Mouse (Mus musculus) midbrain, embryonic 12.5 days (tissue): ENCODE results near the gene Krtap5-3. TPM values are rescaled to one million over a fixed set of nuclear protein-coding genes. Genes with fewer than 3 reads are reported as not detected.
"Not testable (repeated sequence)": the region's sequence is repeated elsewhere in the genome, so short reads cannot be mapped to it uniquely, and the experiment has no call there.

Source experiments
- ATAC-seq: fragments of 200-750 bp; cut with Nextera tagmentation; 2 replicates; pipeline ENCODE4 v1.8.0; 2017; ENCODE audit warnings: low read depth, moderate TSS enrichment, moderate library complexity; ENCODE audit not compliant: low FRiP score
- H3K27ac ChIP-seq: fragments of 300-500 bp; sonication (generic); replicated peaks from 2 replicates; pipeline ENCODE4 v1.5.1; 2016; ENCODE audit warnings: mild to moderate bottlenecking
- H3K27me3 ChIP-seq: fragments of 300-500 bp; sonication (generic); 2 replicates; pipeline ENCODE4 v1.6.1; 2016; ENCODE audit warnings: mild to moderate bottlenecking
- H3K36me3 ChIP-seq: fragments of 300-500 bp; sonication (generic); 2 replicates; pipeline ENCODE4 v1.6.1; 2016
- H3K4me1 ChIP-seq: fragments of 300-500 bp; sonication (generic); 2 replicates; pipeline ENCODE4 v1.6.1; 2016
- H3K4me2 ChIP-seq: fragments of 300-500 bp; sonication (generic); replicated peaks from 2 replicates; pipeline ENCODE4 v1.6.1; 2016; ENCODE audit warnings: mild to moderate bottlenecking, moderate library complexity
- H3K4me3 ChIP-seq: fragments of 300-500 bp; sonication (generic); 2 replicates; pipeline ENCODE4 v1.5.1; 2016; ENCODE audit warnings: mild to moderate bottlenecking
- H3K9ac ChIP-seq: fragments of 300-500 bp; sonication (generic); replicated peaks from 2 replicates; pipeline ENCODE4 v1.6.1; 2016; ENCODE audit warnings: mild to moderate bottlenecking, moderate library complexity
- H3K9me3 ChIP-seq: fragments of 300-500 bp; sonication (generic); 2 replicates; pipeline ENCODE4 v1.6.1; 2016; ENCODE audit warnings: mild to moderate bottlenecking
- WGBS: fragments of 180-500 bp; shearing (Covaris S2); methylation state at CpG from one replicate; pipeline ENCODE4 v1.1.7; 2016; 5-methylcytosine and 5-hydroxymethylcytosine counted together
- polyA plus RNA-seq: library from polyadenylated mRNA; unstranded; fragments of >200 nt; fragmentation: Nextera tagmentation; extraction: Ambion mirVana; gene quantifications from 2 replicates; pipeline ENCODE4 v1.2.1, GENCODE M21; 2016

Krtap5-3 gene
- polyA plus RNA-seq = not detected in 2 replicates

DNA sequence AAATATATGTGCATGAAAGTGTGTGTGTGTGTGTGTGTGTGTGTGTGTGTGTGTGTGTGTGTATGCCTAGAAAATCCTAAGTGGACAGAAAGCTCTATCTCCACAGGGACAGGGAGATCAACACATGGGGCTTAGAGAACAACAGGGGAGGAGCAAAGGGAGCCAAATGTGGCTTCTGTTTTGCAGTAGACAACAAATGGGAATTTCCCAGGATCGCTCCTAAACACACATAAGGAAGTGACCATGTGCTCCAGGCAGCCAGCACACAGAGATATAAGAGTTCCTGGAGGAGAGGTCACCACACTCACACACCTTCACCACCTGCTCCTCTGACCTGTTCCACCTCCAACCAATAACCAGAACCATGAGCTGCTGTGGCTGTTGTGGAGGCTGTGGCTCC lies at the start of gene Krtap5-3:
Gene Krtap5-3 (plus strand): TSS at position 301 of the 400 bp plus-strand sequence.
- Histone ChIP-seq H3K4me3 (no peak within 1 kb of the TSS), H3K9ac (no peak within 1 kb of the TSS), H3K4me2 (no peak within 1 kb of the TSS), H3K36me3 (no peaks in the 10 kb centered on the region), H3K9me3 (no peaks in the 10 kb centered on the region), H3K4me1 (no peaks in the 10 kb centered on the region), H3K27me3 (no peaks in the 10 kb centered on the region), H3K27ac (no peak within 1 kb of the TSS)
- 79% methylated on average over 1 of the region's 1 CpGs for WGBS
- ATAC-seq = no peak

DNA sequence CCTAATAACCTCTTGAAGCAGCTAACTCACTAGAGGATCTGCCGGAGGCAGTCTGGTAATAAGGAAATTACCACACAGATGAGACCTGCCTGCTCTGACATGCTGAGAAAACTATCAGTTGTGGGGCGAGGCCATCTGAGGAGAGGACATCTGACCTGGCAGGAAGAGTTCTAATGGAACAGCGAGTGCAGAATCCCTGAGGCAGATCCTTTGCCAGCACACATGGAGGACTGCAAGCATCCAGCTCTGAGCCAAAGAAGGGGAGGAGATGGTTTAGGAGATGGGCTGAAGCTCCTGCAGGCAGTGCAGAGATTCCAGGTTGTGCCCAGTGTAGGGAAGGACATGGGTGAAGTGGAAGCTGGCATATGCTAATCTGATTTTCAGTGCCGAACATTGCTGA lies 49.0 kb upstream of the Krtap5-3 start:
- H3K4me2 ChIP-seq = no peak overlapping the region
- H3K9ac ChIP-seq = no peak overlapping the region
- H3K4me3 ChIP-seq = no peak overlapping the region
- no peaks in the 10 kb centered on the region for H3K36me3 ChIP-seq
- H3K9me3 ChIP-seq = no peaks in the 10 kb centered on the region
- no peak overlapping the region for H3K27ac ChIP-seq
- WGBS = 89% methylated on average over 4 of the region's 4 CpGs
- no peaks in the 10 kb centered on the region for H3K27me3 ChIP-seq
- ATAC-seq = no peak
- H3K4me1 ChIP-seq = no peaks in the 10 kb centered on the region

DNA sequence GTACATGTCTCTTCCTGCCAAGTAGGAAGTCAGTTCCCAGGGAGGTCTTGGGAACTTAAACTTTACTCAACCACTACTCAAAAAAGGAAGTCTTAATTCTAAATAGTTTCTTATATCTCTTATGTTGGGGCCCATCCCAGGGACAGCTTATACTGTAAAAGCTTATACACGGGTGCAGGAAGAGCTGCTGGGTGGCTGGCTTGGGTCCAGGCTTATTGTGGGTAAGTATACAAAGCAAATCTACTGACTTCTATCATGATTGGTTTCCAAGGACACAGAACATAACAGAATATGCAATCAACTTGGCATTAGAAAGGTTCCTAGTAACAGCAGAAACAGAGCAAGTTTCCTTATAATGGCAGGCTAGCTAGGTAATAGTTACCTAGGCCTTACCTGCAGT lies 45.9 kb upstream of the Krtap5-3 start:
- Histone ChIP-seq H3K36me3 (no peaks in the 10 kb centered on the region), H3K4me1 (no peaks in the 10 kb centered on the region), H3K27ac (no peak overlapping the region), H3K4me3 (no peak overlapping the region), H3K4me2 (no peak overlapping the region), H3K9ac (no peak overlapping the region), H3K9me3 (no peaks in the 10 kb centered on the region), H3K27me3 (no peaks in the 10 kb centered on the region)
- ATAC-seq = no peak
- WGBS = 71% methylated on average over 1 of the region's 1 CpGs

DNA sequence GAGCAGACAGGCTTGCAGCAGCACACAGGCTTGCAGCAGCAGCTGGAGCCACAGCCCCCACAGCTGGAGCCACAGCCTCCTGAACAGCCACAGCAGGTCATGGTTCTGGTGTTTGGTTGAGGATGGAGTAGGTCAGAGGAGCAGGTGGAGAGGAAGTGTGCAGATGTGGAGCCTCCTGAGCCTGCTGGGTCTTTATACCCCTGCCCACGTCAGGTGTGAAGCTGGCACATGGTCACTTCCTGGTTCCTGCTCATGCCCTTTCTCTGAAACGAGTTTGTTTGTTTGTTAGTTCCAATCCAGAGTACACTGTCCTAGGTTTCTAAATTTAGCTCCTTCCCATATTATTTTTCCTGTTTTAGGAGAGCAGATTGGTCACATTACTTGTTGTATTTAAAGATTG lies 44.2 kb upstream of the Krtap5-3 start, which contains the start of gene Gm29735:
Gene Gm29735 (minus strand): TSS at position 101 of the 400 bp plus-strand sequence.
- not testable (repeated sequence) for H3K27ac ChIP-seq, H3K9ac ChIP-seq, H3K36me3 ChIP-seq, H3K4me2 ChIP-seq, H3K27me3 ChIP-seq, H3K4me1 ChIP-seq, ATAC-seq, H3K4me3 ChIP-seq, H3K9me3 ChIP-seq
- 51% methylated on average over 2 of the region's 2 CpGs for WGBS

DNA sequence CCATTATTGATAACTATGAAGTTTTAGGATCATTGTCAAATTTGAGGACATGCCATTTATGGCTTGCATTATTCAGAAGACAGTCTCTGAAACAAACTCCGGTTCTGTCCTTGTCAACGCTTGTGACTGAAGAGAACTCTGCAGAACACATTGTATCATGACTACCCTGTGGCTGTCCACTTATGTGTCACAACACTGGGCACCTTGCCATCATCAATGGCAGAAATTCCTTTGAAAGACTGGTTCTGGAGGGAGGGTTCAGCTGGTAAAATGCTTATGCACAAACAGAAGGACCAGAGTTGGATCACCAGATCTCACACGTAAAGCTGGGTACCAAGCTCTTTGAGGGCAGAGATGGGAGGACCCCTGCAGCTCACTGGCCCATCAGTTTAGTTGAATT lies 41.8 kb upstream of the Krtap5-3 start:
- no peaks in the 10 kb centered on the region for H3K9me3 ChIP-seq
- no peak overlapping the region for H3K4me3 ChIP-seq
- WGBS = 93% methylated on average over 3 of the region's 3 CpGs
- H3K36me3 ChIP-seq = no peaks in the 10 kb centered on the region
- H3K27ac ChIP-seq = no peak overlapping the region
- H3K4me2 ChIP-seq = no peak overlapping the region
- no peaks in the 10 kb centered on the region for H3K4me1 ChIP-seq
- ATAC-seq = no peak
- no peaks in the 10 kb centered on the region; the same call in 1 of the 2 replicates for H3K27me3 ChIP-seq
- no peak overlapping the region for H3K9ac ChIP-seq

DNA sequence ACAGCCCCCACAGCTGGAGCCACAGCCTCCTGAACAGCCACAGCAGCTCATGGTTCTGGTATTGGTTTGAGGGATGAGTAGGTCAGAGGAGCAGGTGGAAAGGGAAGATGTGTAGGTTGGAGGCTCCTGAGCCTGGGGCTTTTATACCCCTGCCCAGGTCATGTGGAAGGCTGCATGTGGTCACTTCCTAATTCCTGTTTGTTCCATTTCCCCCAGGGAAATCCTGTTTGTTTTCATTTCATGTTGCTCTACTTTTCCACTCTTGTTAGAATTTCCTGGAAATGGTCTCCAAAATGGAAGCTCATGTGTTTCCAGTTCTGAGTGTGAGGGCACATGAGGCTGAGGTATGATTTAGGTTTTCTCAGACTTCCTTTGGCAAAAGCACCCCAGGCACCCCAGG lies 35.5 kb upstream of the Krtap5-3 start, which contains the start of gene Gm4553:
Gene Gm4553 (minus strand): TSS at position 101 of the 400 bp plus-strand sequence.
- not testable (repeated sequence) for H3K4me2 ChIP-seq, H3K36me3 ChIP-seq, H3K9me3 ChIP-seq, H3K9ac ChIP-seq, H3K4me1 ChIP-seq, H3K4me3 ChIP-seq, H3K27me3 ChIP-seq, ATAC-seq, H3K27ac ChIP-seq

DNA sequence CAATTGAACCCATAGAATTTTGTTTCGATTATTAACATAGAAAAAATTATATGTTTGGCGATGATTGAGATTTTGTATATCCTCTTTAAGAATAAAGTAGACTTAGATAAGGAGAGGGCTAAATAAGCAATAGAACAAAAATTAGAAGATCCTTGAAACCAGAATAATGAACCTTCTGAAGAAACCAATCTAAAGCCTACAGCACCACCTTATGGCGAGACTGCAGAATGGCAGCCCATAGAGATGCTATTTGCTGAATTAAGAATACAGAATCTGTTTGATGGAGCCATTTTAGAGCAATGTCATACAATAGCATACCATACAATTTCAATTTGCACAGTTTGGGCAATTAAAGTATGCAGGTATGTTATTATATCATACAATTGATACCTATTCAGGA lies 31.3 kb upstream of the Krtap5-3 start:
- WGBS = 44% methylated on average over 3 of the region's 3 CpGs
- Histone ChIP-seq H3K9me3 (no peaks in the 10 kb centered on the region), H3K4me3 (no peak overlapping the region), H3K9ac (no peak overlapping the region), H3K4me2 (no peak overlapping the region), H3K4me1 (no peaks in the 10 kb centered on the region), H3K36me3 (no peaks in the 10 kb centered on the region), H3K27ac (no peak overlapping the region), H3K27me3 (no peaks in the 10 kb centered on the region)
- no peak for ATAC-seq

DNA sequence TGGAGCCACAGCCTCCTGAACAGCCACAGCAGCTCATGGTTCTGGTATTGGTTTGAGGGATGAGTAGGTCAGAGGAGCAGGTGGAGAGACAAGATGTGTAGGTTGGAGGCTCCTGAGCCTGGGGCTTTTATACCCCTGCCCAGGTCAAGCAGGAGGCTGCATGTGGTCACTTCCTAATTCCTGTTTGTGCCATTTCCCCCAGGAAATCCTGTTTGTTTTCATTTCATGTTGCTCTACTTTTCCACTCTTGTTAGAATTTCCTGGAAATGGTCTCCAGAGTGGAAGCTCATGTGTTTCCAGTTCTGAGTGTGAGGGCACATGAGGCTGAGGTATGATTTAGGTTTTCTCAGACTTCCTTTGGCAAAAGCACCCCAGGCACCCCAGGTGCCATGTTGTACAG lies 25.3 kb upstream of the Krtap5-3 start, which contains the start of gene Krtap5-2:
Gene Krtap5-2 (minus strand): TSS at position 101 of the 400 bp plus-strand sequence.
- not testable (repeated sequence) for H3K4me2 ChIP-seq, H3K9me3 ChIP-seq, H3K9ac ChIP-seq, H3K27me3 ChIP-seq, H3K4me1 ChIP-seq, ATAC-seq, H3K36me3 ChIP-seq, H3K4me3 ChIP-seq, H3K27ac ChIP-seq

DNA sequence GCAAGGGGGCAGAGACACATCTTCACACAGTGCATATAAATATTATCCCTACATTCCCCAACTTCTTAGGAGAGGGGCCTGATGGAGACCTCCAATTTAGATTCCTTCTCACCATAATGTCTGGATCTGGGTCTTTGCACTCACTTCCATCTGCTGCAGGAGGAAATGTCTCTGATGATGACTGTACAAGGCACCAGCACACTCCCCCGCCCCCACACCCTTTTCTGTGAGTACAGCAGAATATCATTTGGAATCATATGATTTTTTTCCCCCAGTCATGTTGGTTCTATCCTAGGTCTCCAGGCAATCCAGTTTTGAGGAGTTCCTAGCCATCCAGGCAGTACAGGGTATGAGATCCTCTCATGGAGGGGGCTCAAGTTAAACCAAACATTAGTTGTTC lies 22.5 kb upstream of the Krtap5-3 start:
- H3K4me3 ChIP-seq = no peak overlapping the region
- no peak overlapping the region for H3K4me2 ChIP-seq
- H3K27me3 ChIP-seq = no peaks in the 10 kb centered on the region
- no peak overlapping the region for H3K9ac ChIP-seq
- no peak overlapping the region for H3K27ac ChIP-seq
- 68% methylated on average over 1 of the region's 1 CpGs for WGBS
- no peak for ATAC-seq
- no peaks in the 10 kb centered on the region for H3K9me3 ChIP-seq
- H3K4me1 ChIP-seq = no peaks in the 10 kb centered on the region
- no peaks in the 10 kb centered on the region for H3K36me3 ChIP-seq

DNA sequence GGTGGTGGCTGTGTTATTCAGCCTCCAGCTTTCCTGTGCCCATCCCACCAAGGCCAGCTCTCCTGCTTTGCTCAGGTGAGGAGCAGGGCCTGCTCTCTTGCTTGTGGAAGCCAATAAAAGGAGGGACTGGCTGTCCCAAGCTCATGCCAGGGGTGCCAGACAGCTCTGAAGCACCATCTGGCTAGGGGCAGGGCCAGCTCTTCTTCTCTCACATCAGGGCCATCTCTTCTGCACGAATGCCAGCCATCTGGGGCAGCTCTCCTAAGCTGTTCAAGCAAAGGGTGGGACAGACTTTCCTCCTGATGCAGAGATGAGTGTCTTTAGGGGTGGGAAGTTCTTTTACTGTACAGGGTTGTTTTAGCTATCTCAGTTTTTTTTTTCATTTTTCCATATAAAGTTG lies 20.1 kb upstream of the Krtap5-3 start:
- H3K4me1 ChIP-seq = no peaks in the 10 kb centered on the region
- no peaks in the 10 kb centered on the region for H3K36me3 ChIP-seq
- no peak overlapping the region for H3K4me2 ChIP-seq
- H3K9me3 ChIP-seq = no peaks in the 10 kb centered on the region
- no peak for ATAC-seq
- no peak overlapping the region for H3K9ac ChIP-seq
- no peak overlapping the region for H3K27ac ChIP-seq
- no peaks in the 10 kb centered on the region for H3K27me3 ChIP-seq
- H3K4me3 ChIP-seq = no peak overlapping the region
- WGBS = 65% methylated on average over 1 of the region's 1 CpGs

DNA sequence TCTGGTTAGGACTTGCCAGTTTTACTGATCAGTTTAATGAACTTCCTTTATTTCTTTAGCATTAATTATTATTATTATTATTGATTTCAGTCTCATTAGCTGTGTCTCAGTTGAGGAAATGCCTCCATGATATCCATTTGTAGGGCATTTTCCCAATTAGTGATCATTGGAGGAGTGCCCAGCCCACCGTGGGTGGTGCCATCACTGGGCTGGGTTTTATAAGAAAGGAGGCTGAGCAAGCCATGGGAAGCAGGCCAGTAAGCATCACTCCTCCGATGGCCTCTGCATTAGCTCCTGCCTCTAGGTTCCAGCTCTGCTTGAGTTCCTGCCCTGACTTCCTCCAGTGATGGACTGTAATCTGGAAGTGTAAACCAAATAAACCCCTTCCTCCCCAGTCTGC lies 13.0 kb upstream of the Krtap5-3 start:
- Histone ChIP-seq H3K4me1 (no peaks in the 10 kb centered on the region), H3K4me2 (no peak overlapping the region), H3K9ac (no peak overlapping the region), H3K27ac (no peak overlapping the region), H3K4me3 (no peak overlapping the region), H3K36me3 (no peaks in the 10 kb centered on the region), H3K9me3 (no peaks in the 10 kb centered on the region), H3K27me3 (no peaks in the 10 kb centered on the region)
- WGBS = 58% methylated on average over 2 of the region's 2 CpGs
- no peak for ATAC-seq

DNA sequence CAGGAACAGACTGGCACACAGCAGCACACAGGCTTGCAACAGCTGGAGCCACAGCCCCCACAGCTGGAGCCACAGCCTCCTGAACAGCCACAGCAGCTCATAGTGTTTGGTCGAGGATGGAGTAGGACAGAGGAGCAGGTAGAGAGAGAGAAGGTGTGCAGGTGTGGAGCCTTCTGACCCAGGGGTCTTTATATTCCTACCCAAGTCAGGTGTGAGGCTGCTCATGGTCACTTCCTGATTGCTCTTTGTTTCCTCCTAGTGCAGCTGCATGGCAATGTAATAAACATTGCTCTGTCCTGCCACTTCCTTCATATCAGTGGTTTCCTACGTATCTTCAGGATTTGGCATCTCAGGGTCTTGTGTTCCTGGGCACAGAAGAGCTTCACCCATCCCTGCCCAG lies 10.9 kb upstream of the Krtap5-3 start, which contains the start of gene Gm10153:
Gene Gm10153 (minus strand): TSS at position 101 of the 400 bp plus-strand sequence.
- H3K27me3 ChIP-seq = no peaks in the 10 kb centered on the region
- H3K4me3 ChIP-seq = no peak within 1 kb of the TSS
- no peaks in the 10 kb centered on the region for H3K4me1 ChIP-seq
- H3K9ac ChIP-seq = no peak within 1 kb of the TSS
- H3K36me3 ChIP-seq = no peaks in the 10 kb centered on the region
- H3K27ac ChIP-seq = no peak within 1 kb of the TSS
- no peaks in the 10 kb centered on the region for H3K9me3 ChIP-seq
- no peak within 1 kb of the TSS for H3K4me2 ChIP-seq
- 53% methylated on average over 2 of the region's 2 CpGs for WGBS
- ATAC-seq = no peak

DNA sequence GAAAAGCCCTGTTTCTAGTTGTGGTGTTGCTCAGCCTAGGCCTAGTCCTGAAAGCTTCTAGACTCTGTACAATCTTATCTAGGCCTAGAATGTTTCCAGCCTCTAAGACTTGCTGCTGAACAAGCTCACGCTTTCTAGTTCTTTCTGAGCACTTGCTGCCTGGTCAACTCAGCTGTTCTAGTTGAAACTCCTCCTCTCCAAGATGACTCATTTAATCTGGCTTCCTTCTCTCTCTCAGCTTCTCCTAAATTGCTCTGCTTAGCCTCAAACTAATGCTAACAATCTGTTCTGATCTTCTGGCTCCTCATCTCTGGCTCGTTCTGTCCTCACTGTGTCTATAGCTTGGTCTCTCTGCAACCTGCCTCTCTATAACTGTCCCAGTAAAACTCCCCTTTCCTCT lies 2.4 kb upstream of the Krtap5-3 start:
- H3K36me3 ChIP-seq = no peaks in the 10 kb centered on the region
- H3K4me1 ChIP-seq = no peaks in the 10 kb centered on the region
- H3K4me3 ChIP-seq = no peak overlapping the region
- 83% methylated on average over 2 of the region's 2 CpGs for WGBS
- H3K27ac ChIP-seq = no peak overlapping the region
- H3K9ac ChIP-seq = no peak overlapping the region
- no peaks in the 10 kb centered on the region for H3K9me3 ChIP-seq
- no peaks in the 10 kb centered on the region for H3K27me3 ChIP-seq
- no peak for ATAC-seq
- no peak overlapping the region for H3K4me2 ChIP-seq
